Mouse (Mus musculus) heart, embryonic 16.5 days (tissue): ENCODE results near the gene Oas3. TPM values are rescaled to one million over a fixed set of nuclear protein-coding genes. Genes with fewer than 3 reads are reported as not detected.

Source experiments
- ATAC-seq: fragments of 200-750 bp; cut with Nextera tagmentation; replicated peaks from 2 replicates; pipeline ENCODE4 v1.8.0; 2017; ENCODE audit warnings: moderate number of reproducible peaks; ENCODE audit not compliant: insufficient read depth, low FRiP score; ENCODE audit errors: extremely low read depth
- H3K27ac ChIP-seq: fragments of 300-500 bp; sonication (generic); 2 replicates; pipeline ENCODE4 v1.5.1; 2014; ENCODE audit warnings: mild to moderate bottlenecking, low read length, control low read depth, moderate library complexity
- H3K27me3 ChIP-seq: fragments of 300-500 bp; sonication (generic); 2 replicates; pipeline ENCODE4 v1.6.1; 2014; ENCODE audit warnings: low read length, mixed read lengths; ENCODE audit not compliant: control insufficient read depth, insufficient read depth
- H3K36me3 ChIP-seq: fragments of 300-500 bp; sonication (generic); 2 replicates; pipeline ENCODE4 v1.6.1; 2014; ENCODE audit not compliant: control insufficient read depth, insufficient read depth
- H3K4me1 ChIP-seq: fragments of 300-500 bp; sonication (generic); 2 replicates; pipeline ENCODE4 v1.6.1; 2014; ENCODE audit warnings: low read length, mixed read lengths; ENCODE audit not compliant: control insufficient read depth, insufficient read depth
- H3K4me2 ChIP-seq: fragments of 300-500 bp; sonication (generic); 2 replicates; pipeline ENCODE4 v1.6.1; 2014; ENCODE audit warnings: low read depth, mild to moderate bottlenecking, control low read depth, low read length
- H3K4me3 ChIP-seq: fragments of 300-500 bp; sonication (generic); 2 replicates; pipeline ENCODE4 v1.5.1; 2014; ENCODE audit warnings: mild to moderate bottlenecking, control low read depth, low read length
- H3K9ac ChIP-seq: fragments of 300-500 bp; sonication (generic); 2 replicates; pipeline ENCODE4 v1.6.1; 2014; ENCODE audit warnings: low read length, control low read depth
- H3K9me3 ChIP-seq: fragments of 300-500 bp; sonication (generic); replicated peaks from 2 replicates; pipeline ENCODE4 v1.6.1; 2016; ENCODE audit warnings: low read length; ENCODE audit not compliant: control insufficient read depth
- WGBS: fragments of 180-500 bp; shearing (Covaris S2); extraction: QIAGEN DNeasy Blood & Tissue Kit; methylation state at CpG from one replicate; pipeline ENCODE4 v1.1.7; 2014; 5-methylcytosine and 5-hydroxymethylcytosine counted together
- polyA plus RNA-seq: library from polyadenylated mRNA; unstranded; fragments of >200 nt; fragmentation: Nextera tagmentation; extraction: Ambion mirVana; gene quantifications from 2 replicates; pipeline ENCODE4 v1.2.1, GENCODE M21; 2015

Oas3 gene
- polyA plus RNA-seq, 1 experiment from 2014 or later: 0.59 TPM

- no peak for ATAC-seq
- no peaks in the 10 kb centered on the region for H3K9me3 ChIP-seq
- H3K27ac ChIP-seq: no peak overlapping the region
- no peak overlapping the region for H3K4me2 ChIP-seq
- H3K36me3 ChIP-seq: no peaks in the 10 kb centered on the region
- WGBS: 27% methylated on average over 4 of the region's 4 CpGs
- no peaks in the 10 kb centered on the region for H3K4me1 ChIP-seq
- no peak overlapping the region for H3K9ac ChIP-seq
- H3K4me3 ChIP-seq: no peak overlapping the region
- H3K27me3 ChIP-seq: peaks cover 3% of the 10 kb centered on the region; the same call in 1 of the 2 replicates
Measured at GRCm38 (mm10) chr5:120742125-120742524, 35.3 kb downstream of the Oas3 start.

- no peak for ATAC-seq
- Histone ChIP-seq H3K27ac (no peak overlapping the region), H3K4me3 (no peak overlapping the region), H3K9me3 (no peaks in the 10 kb centered on the region), H3K4me1 (no peaks in the 10 kb centered on the region), H3K9ac (no peak overlapping the region), H3K27me3 (no peaks in the 10 kb centered on the region), H3K36me3 (no peaks in the 10 kb centered on the region), H3K4me2 (no peak overlapping the region)
- 63% methylated on average over 9 of the region's 14 CpGs for WGBS
Measured at GRCm38 (mm10) chr5:120734380-120734990, 43.0 kb downstream of the Oas3 start.

GRCm38 (mm10) chr5:120733696-120734095 is 43.8 kb downstream of the Oas3 start:
- WGBS: 94% methylated on average over 3 of the region's 3 CpGs

GRCm38 (mm10) chr5:120732740-120733139 is 44.7 kb downstream of the Oas3 start:
- H3K4me3 ChIP-seq: no peak overlapping the region
- WGBS: 42% methylated on average over 1 of the region's 1 CpGs
- H3K4me2 ChIP-seq: no peak overlapping the region
- no peak for ATAC-seq
- no peaks in the 10 kb centered on the region for H3K36me3 ChIP-seq
- no peak overlapping the region for H3K27ac ChIP-seq
- no peaks in the 10 kb centered on the region for H3K9me3 ChIP-seq
- no peaks in the 10 kb centered on the region for H3K27me3 ChIP-seq
- H3K4me1 ChIP-seq: no peaks in the 10 kb centered on the region
- H3K9ac ChIP-seq: no peak overlapping the region

More at GRCm38 (mm10) chr5:120733696-120734095, 43.8 kb downstream of the Oas3 start:
- H3K4me2 ChIP-seq: no peak overlapping the region
- ATAC-seq: no peak
- H3K9me3 ChIP-seq: no peaks in the 10 kb centered on the region
- H3K4me1 ChIP-seq: no peaks in the 10 kb centered on the region
- H3K36me3 ChIP-seq: no peaks in the 10 kb centered on the region
- H3K27ac ChIP-seq: no peak overlapping the region
- H3K27me3 ChIP-seq: no peaks in the 10 kb centered on the region
- H3K9ac ChIP-seq: no peak overlapping the region
- H3K4me3 ChIP-seq: no peak overlapping the region

GRCm38 (mm10) chr5:120729319-120729718 is 48.1 kb downstream of the Oas3 start:
- H3K9ac ChIP-seq: no peak overlapping the region
- no peak overlapping the region for H3K4me2 ChIP-seq
- no peak overlapping the region for H3K4me3 ChIP-seq
- WGBS: 67% methylated on average over 10 of the region's 10 CpGs
- no peaks in the 10 kb centered on the region for H3K27me3 ChIP-seq
- H3K9me3 ChIP-seq: no peaks in the 10 kb centered on the region
- H3K4me1 ChIP-seq: no peaks in the 10 kb centered on the region
- no peaks in the 10 kb centered on the region for H3K36me3 ChIP-seq
- H3K27ac ChIP-seq: no peak overlapping the region
- ATAC-seq: no peak

- no peak overlapping the region for H3K9ac ChIP-seq
- no peak overlapping the region for H3K4me2 ChIP-seq
- 58% methylated on average over 12 of the region's 12 CpGs for WGBS
- no peaks in the 10 kb centered on the region for H3K27me3 ChIP-seq
- no peak overlapping the region for H3K4me3 ChIP-seq
- H3K36me3 ChIP-seq: no peaks in the 10 kb centered on the region
- no peaks in the 10 kb centered on the region for H3K4me1 ChIP-seq
- no peak overlapping the region for H3K27ac ChIP-seq
- no peak for ATAC-seq
- no peaks in the 10 kb centered on the region for H3K9me3 ChIP-seq
Measured at GRCm38 (mm10) chr5:120725811-120726455, 51.5 kb downstream of the Oas3 start.

GRCm38 (mm10) chr5:120721005-120721404 is 56.5 kb downstream of the Oas3 start:
- H3K27ac ChIP-seq: no peak overlapping the region
- H3K36me3 ChIP-seq: no peaks in the 10 kb centered on the region
- peaks cover 5% of the 10 kb centered on the region; the same call in 1 of the 2 replicates for H3K9me3 ChIP-seq
- no peak overlapping the region for H3K4me3 ChIP-seq
- H3K4me1 ChIP-seq: no peaks in the 10 kb centered on the region
- 54% methylated on average over 7 of the region's 7 CpGs for WGBS
- H3K9ac ChIP-seq: no peak overlapping the region
- H3K27me3 ChIP-seq: no peaks in the 10 kb centered on the region
- ATAC-seq: no peak
- H3K4me2 ChIP-seq: no peak overlapping the region

GRCm38 (mm10) chr5:120718600-120719378 is 58.7 kb downstream of the Oas3 start:
- WGBS: 51% methylated on average over 15 of the region's 15 CpGs
- Histone ChIP-seq H3K4me2 (no peak overlapping the region), H3K9ac (no peak overlapping the region), H3K4me3 (no peak overlapping the region), H3K9me3 (peaks cover 5% of the 10 kb centered on the region; the same call in 1 of the 2 replicates), H3K4me1 (no peaks in the 10 kb centered on the region; the same call in 1 of the 2 replicates), H3K27ac (no peak overlapping the region), H3K36me3 (no peaks in the 10 kb centered on the region), H3K27me3 (peaks cover 7% of the 10 kb centered on the region)
- ATAC-seq: peak; percentile 41; the same call in 1 of the 2 replicates

- H3K27me3 ChIP-seq: peaks cover 23% of the 10 kb centered on the region
- H3K9ac ChIP-seq: no peak overlapping the region
- peaks cover 5% of the 10 kb centered on the region; the same call in 1 of the 2 replicates for H3K9me3 ChIP-seq
- no peak for ATAC-seq
- WGBS: 63% methylated on average over 10 of the region's 10 CpGs
- no peaks in the 10 kb centered on the region for H3K36me3 ChIP-seq
- no peak overlapping the region for H3K4me2 ChIP-seq
- no peak overlapping the region for H3K27ac ChIP-seq
- H3K4me3 ChIP-seq: no peak overlapping the region
- no peaks in the 10 kb centered on the region; the same call in 1 of the 2 replicates for H3K4me1 ChIP-seq
Measured at GRCm38 (mm10) chr5:120717136-120717535, 60.3 kb downstream of the Oas3 start.
